Mouse (Mus musculus): ENCODE data around the gene Plekhh2.

Gene Plekhh2

DNA sequence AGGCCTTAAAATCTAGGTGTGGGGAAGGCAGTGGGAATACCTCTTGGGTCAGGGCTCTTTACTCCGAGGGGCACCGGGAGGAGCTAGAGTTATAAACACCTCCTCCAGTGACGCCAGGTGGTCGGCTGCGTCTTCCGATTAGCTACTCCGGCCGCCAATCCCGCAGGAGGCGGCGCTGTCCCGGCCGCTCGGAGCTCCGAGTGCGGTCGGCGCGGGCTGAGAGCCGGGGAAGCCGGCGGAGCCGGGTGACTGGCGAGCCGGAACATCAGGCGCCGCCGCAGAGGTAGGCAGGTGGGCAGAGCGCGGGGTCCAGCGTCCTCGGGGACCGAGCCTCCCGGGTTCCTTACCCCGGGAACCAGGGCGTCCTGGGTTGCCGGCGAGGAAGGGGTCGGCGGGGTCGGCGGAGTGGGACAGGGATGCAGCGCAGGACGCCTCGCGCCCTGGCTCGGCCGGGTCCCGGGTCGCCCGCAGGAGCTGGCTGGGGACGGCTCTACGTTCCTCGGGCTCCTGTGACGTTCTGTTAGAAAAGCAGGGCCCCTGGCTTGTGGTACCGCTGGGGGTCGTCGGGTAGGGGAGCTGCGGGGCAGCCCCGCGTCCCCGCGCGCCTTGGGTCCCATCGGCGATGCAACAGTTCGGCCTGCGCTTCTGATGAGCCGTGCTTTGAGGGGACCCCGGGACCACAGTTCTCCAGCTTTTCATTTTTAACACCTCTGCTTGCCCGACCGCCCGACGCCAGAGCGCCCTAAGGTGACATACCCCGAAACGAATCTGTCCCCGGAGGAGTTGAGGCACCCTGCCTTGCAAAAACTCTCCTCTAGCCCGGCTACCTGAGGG, at the start of gene Plekhh2:
Gene Plekhh2, plus strand, starts transcription at position 214 of the 834 bp plus-strand sequence.
- DNase-seq (ENCODE audit: low spot score), result peak; percentile 72

DNA sequence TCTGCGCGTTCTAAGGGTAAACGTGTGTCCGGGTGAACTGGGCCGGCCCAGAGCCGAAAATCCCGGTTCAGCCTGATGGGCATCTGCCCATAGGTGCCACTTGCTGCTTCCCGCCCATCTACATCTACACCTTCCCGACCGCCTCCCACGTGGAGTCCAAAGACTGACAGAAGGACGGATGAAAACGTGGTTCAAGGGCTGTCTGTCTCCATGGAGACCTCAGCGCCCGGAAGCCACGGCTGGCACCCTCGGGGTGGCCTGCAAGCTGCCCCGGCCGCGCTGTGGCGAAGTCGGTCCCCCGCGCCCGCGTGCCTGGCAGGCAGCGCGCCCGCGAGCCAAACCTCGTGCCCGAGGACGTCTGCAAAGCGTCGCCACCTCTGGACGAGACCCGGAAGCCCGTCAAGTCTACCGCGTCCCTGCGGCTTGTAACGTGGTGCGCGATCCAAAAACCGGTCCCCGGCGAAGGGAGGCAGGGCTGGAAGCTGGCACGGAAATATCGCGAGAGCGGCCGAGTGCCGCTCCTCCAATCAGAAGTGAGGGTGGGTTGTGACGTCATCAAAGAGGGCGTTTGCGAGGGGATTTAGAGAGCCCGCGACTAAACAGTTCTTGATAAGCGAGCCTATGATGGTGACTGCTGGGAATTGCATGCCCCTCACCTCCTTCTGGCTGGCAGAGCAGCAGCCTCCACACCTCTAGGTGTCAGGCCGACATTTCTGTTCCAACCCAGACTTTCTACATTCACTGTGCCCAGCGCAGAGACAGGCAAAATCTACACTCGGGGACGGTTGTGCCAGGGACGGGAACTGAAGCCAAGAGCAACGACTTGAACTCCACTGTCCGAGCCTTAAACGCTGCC, 45.7 kb upstream of the Plekhh2 start, which contains the start of gene Thada:
Gene Thada, minus strand, starts transcription at position 453 of the 856 bp plus-strand sequence.
- DNase-seq (ENCODE audit: low spot score), result peak; percentile 97

DNA sequence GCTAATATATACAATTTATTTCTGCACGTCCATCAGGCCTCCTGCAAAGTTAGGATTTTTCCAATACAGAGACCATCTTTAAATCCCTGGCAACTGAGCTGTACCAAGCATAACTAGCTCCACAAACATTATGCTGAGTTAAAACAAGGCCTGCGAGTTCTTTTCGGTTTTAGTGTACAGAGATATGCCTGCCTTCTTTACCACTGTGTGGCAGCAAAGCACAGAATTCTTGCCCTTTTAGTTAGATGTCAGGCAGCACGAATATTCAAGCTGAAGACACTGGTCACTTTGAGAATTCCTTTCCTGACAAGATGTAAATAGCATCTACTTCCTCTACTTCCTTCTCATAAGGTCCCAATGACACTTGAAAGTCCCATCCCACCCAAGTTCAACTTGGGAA, 37.4 kb upstream of the Plekhh2 start:
- DNase-seq (ENCODE audit: low spot score), result no peak

DNA sequence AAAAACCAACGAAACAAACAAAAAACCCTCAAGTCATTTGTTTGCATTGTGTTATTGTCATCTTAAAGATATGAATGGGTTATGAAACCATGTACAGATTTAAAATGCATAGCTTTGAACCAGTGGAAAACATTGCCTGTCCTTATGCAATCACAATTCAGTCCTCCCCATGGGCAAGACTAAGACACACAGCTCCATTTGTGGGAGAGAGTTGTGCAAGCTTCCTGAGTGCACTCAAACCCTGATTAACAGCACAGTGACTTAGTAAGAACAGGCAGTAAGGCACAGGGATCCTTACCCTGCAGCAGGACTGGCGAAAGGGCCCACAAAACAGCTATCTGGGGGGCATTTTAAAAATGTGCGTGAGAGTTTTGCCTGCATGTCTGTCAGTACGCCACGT, 34.5 kb upstream of the Plekhh2 start:
- DNase-seq (ENCODE audit: low spot score), result no peak

DNA sequence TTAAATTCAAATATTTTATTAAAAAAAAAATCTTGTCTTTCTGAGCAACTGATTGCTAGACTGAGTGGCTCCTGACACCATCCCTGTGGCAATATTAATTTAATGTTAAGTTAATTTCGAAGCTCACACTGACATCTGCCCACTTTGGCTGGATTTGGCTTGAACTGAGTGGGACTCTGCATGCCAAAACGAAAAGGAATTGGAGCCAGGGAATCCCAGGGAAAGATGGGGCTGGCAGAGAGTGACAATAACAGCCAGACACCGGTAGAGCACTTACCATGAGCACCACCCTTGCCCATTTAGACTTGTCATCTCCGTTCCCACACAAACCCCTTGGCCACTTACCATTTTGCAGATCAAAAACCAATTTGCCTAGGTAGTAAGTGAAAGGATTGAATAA, 33.4 kb upstream of the Plekhh2 start:
- DNase-seq (ENCODE audit: low spot score), result no peak

DNA sequence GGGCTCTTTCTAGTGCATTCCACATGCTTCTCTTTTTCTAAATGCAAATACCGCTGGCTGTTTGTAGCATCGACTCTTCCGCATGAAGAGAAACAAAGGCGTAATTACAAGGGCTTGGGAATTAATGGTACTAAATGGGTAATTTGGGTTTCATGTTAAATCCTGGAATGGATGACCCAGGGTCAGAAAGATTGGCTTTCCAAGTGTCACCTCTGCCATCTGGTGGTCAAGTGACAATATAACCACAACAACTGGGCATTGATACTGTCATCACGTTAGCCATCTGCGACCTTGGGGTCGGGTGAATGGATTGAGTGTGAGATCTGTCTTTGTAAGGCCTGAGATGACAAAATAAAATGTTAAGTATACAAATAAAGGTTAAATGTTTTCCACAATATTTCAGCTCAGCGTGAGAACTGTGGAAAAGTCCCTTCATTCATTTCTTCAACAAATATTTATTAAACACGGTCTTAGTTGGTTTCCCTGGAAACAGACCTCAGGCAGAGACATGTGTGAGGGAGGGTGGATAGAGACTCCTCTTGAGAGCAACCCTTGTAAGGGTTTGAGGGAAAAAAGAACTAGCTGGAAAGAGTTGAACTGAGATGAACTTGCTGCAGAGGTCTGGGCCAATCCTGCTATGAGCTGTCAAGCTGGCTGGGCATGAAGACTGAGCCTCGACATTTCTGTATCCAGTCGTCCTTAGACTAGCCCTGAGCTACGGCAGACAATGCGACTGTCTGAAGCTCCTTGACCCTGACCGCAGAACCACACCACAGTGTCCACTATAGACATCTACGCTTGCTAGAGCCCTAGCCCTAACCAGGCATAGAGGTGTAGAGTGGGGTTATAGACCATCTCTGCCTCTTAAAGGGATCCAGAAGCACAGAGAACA, 31.0 kb upstream of the Plekhh2 start:
- no peak for DNase-seq (ENCODE audit: low spot score)

DNA sequence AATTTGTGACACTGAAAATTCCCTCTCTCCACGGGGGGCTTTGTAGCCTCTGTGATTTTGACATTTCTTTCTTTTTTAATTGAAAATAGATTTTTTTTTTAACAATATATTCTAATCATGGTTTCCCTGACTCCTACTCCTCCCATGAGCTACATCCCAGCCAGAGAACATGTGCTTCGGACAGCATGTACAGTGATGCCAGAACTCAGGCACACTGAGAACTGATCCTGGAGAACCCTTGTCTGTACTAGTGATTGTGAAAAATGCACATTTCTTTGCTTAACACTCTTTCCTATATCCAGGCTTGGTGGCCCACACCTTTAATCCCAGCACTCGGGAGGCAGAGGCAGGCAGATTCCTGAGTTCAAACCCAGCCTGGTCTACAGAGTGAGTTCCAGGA, 28.9 kb upstream of the Plekhh2 start:
- DNase-seq (ENCODE audit: low spot score), result no peak

DNA sequence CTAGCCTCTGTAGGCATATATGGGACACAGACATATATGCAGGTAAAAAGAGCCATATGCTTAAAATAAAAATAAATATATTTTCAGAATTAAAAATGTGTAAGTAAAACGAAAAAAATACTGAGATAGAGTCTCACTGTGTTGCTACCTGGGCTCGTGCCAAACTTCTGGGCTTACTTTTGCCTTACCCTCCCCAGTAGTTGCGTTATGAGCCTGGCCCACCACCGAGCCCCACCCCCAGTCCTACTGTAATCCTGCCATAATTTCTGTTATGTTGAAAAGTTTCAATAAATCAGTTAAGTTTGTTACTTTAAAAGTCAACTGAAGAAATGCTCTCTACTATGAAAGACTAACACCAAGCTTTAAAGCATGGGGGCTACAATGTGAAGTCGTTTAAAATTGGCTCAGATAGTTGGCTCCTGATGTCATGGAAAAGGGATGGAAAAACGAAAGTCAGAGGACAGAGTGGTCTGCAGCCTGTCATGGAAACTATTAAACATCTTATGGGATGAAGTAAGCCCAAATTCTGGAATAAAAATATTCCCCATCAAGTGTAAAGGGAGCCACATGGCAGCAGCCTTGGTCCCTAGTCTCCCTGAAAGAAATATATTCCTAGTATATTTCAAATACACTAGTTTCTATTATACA, 27.9 kb upstream of the Plekhh2 start:
- no peak for DNase-seq (ENCODE audit: low spot score)

DNA sequence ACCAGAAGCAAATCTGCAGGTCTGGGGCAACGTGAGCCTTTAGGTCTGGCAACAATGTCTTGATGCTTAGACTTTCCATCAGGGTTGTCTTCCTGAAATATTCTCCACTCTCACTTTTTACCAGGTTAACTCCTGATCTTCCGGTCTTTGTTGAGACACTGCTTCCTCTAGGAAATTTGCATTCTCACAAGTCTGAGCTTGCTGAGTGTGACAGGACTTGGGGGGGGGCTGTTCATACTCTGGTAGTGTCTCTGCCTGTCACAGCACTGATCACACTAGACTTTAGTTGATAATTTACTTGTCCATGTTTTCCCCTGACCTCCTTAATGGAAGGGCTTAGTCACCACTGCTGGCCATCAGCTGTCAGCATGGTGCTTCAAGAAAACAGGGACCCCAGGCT, 24.3 kb upstream of the Plekhh2 start:
- no peak for DNase-seq (ENCODE audit: low spot score)

DNA sequence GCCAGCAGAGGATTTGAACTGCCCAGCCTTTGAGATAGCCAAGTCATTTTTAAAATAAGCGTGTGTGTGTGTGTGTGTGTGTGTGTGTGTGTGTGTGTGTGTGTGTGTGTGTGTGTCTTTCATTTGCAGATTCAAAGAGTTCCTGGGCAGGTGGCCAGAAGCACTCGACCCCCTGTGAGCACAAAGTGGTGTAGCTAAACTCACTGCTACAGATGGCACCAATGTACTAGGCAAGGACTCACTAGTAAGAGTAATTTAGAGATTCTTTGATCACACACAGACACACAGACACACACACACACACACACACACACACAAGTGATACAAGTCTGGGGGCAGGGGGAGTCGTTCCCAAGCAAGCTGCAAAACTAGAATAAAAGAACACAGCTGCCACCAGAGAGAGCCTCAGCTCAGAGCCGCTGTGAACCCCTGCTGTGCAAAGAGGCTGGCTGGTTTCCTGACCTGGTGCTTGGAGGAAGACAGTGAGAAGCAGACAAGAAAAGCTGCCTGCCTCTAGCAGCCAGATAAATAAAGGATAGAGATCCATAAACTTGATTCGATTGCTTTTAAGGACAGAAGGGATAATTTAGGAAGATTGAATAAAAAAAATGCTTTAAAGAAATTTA, 19.3 kb upstream of the Plekhh2 start:
- no peak for DNase-seq (ENCODE audit: low spot score)

DNA sequence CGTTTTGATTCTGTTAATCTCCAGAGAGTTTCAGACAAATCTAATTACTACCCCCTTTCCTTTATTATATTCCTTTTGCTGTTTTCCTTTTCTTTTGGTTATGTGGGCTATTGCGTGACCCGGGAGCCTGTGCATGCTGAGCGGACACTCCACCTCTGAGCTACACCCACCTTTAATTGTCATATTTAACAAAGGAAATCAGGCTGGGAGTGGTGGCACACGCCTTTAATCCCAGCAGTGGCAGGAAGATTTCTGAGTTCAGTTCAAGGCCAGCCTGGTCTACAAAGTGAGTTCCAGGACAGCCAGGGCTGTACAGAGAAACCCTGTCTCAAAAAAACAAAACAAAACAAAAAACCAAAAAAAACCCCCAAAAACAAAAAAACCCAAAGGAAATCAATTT, 14.7 kb upstream of the Plekhh2 start:
- DNase-seq (ENCODE audit: low spot score), result no peak

DNA sequence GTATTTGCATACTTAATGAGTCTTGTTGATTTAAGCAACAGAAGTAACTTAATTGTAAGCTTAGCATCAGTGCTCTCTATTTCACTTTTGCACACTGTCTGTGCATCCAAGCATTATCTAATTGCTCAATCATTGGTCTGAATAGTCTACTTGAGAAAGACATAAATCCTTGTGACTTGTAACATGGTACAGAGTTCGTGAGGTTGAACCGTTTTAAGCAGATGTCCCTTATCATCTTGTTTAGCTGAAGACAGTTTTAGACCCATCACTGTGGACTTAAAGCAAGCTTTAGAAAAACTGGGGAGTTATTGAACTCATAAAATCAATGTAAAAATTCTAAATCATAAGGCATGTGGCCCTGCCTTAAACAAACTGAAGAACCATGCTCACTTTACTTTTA, 14.1 kb upstream of the Plekhh2 start:
- no peak for DNase-seq (ENCODE audit: low spot score)

DNA sequence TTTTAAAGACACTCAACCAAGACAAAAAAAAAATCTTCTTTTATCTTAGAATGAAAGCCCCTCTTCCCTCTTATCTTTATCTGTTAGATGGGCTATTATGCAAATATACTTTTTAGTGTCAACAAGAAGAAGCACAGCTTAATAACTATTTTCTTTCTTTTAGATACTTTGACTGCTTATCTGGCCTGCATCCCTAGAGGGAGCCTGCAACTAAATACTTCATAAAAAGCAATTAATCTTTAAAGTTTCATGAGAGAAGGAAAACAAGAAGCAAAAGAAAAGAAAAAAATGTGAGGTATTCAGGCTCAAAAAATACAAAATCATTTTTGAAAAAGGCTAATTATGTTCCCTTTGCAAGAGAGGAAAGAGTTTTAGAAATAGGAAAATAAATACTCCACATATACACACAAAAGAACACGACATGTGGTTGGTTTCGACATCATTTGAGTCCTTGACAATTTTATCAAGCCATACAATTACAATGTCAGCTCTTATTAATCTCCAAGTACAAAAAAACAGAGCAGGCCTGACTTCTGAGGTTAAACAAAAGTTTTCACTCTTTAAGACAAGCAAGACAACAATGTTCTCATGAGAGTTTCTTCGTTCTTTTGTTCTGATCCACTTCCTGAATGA, 13.6 kb upstream of the Plekhh2 start:
- no peak for DNase-seq (ENCODE audit: low spot score)

DNA sequence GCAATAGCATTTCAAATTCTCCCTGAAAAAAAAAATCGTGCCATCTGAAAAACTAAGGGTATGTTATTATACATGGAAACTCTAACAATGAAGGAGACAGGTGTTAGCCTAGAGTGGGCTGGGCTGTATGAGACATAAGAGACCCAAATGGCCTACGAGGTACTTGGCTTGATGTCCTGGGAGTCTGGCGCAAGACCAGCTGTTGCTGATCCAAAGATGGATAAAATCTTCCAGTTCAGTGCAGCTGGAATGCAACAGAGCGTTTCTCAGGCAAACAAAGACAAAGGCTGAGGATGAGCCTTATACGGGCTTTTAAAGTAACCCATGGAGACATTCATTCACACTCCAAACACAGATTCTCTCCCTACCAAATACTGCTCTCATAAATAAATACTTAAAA, 13.1 kb upstream of the Plekhh2 start:
- no peak for DNase-seq (ENCODE audit: low spot score)

DNA sequence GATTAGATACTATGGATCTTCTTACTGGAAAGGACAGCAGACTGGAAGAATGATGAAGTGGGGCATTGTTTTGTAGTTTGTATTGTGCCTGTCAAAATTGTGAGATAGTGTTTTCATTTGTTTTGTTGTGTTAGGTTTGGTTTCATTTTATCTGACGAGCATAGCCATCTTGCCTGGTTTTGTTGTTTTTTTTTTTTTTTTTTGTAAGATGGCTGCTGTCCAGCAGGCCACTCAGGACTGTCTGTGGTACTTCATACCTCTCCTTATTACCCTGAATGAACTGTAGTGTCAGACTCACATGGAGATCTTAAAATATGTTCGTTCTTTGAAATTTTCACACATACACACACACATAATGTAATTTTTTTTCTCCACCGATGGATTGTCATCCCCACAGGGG, 9.4 kb upstream of the Plekhh2 start:
- no peak for DNase-seq (ENCODE audit: low spot score)

DNA sequence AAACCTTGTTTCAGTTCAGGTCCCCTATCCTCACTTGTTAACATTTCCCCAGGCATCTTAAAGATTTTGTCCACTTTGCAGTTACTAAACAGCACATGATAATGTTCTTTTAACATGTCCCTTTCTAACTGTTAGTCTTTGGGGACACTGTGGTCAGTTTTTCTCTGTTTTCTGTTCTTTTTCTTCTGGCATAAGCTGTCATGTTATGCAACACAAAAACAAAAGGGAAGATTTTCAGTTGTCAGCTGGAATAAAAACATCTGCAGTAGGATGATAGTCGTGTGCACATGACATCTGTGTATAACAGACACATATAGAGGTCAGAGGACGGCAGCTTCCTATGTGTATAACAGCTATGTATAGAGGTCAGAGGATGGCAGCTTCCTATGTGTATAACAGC, 5.8 kb upstream of the Plekhh2 start:
- no peak for DNase-seq (ENCODE audit: low spot score)

DNA sequence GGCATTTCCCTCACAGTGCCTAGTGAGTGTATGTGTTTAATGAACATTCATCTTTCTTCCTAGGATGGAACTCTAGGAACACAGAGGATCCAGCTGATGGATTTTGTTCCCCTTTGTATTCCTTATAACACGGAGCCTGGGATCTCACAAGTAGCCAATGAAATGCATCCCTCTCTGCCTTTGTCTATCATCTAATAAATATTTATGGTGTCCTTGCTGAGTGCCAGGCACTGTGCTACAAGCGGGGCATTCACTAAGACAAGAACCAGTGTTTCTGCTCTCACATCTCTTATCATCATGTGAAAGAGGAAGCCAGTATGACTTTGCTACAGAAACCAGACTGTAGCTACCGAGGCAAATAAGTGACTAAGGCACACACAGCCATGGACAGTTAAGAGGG, 3.0 kb upstream of the Plekhh2 start:
- DNase-seq (ENCODE audit: low spot score), result no peak

DNA sequence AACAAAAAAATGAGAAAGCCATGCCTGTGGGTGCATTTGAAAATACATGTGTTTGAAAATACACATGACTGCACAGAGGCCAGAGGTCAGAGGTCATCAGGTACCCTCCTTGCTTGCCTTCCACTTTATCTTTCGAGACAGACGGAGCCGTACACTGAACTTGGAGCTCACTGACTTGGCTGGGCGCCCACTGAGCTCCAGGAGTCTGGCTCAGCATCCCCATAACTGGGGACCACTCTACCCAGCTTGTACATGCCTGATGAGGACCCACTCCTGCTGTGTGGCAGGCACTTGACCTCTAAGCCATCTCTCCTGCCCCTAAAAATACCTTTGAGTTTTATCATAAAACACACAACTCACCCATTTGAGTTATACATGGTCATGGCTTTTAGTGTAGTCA, 2.5 kb upstream of the Plekhh2 start:
- DNase-seq (ENCODE audit: low spot score), result no peak

DNA sequence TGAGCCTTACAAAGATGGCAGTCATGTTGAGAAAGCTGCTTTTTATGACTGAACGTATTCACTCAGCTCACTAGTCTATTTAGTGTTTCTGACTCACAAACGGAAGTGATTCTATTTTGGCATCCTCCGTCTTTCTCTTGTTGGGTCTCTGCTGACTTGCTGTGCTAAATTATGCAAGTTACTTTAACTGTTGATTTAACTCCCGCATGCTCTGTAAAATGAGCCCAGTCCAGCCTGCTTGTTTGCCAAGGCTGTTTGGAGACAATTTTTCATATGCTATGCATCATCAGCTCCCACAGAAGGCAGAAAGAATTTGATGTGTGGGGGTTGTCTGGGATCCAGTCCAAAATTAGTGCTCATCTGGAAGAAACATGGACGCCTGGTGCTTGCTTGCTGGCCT, 1.3 kb upstream of the Plekhh2 start:
- peak; percentile 20 for DNase-seq (ENCODE audit: low spot score)

DNA sequence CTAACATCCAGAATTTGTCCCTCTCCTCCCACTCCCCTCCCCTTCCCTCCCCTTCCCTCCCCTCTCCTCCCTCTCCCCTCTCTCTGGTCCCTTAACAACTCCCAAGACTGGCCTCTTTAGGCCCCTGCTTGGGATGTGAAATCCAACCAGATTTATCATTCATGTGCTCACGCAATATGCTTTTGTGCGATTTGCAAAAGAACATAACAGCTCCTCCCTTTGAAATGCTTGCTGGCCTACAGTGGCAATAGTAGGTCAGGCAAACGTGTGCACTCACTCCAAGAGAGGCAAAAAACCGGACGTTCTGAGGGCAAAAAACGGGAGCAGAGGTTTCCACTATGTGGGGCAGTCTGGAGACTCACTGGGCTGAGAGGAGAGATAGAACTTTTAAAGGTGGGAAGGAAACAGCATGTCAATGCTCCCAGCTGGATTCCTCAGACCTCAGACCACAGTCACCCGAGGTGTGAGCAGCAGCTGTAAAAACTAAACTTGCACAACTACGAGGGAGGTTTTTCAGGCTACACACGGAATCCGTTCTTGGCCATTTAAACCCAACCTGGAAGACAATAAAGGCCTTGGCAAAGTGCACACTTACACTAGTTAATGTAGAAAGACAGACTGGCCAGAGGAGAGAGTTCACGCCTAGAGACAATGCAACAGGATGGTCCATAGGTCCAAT, 595 bp upstream of the Plekhh2 start:
- DNase-seq (ENCODE audit: low spot score), result no peak
